Mouse (Mus musculus): Measurements from ENCODE around the gene Nudcd2. TPM values are rescaled to one million over a fixed set of nuclear protein-coding genes. Genes with fewer than 3 reads are reported as not detected.

Gene Nudcd2
- polyA plus RNA-seq, 1 experiment from 2014 or later = 168 TPM

DNA sequence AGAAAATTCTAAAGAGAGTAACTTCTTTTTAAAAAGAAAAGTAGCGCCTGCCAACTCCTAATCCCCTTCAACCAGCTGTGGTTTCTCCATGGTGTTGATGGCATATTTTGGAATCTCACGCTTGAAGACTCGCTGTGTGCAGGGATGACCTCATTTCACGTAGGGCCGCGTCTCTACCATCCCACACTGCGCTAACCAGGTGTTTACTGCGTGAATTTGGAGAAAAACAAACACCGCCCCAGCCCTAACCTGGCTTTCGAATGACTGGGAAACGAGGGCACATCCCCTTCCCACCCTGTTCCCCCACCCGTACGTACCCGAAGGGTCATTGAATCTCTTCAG lies 499 bp upstream of the Nudcd2 start:
- under 1% methylated on average over 14 of the region's 14 CpGs for WGBS
- Histone ChIP-seq H3K9ac (peak overlapping the region; percentile 72), H3K4me1 (peaks cover 30% of the 10 kb centered on the region), H3K9me3 (no peaks in the 10 kb centered on the region), H3K4me2 (replicated peaks) (peak overlapping the region; percentile 85), H3K27ac (no peak overlapping the region), H3K4me3 (peak overlapping the region; percentile 95), H3K27me3 (no peaks in the 10 kb centered on the region), H3K36me3 (peaks cover 25% of the 10 kb centered on the region)
- ATAC-seq (ENCODE audit: low FRiP score, low read depth) = peak; percentile 21; the same call in 1 of the 2 replicates

DNA sequence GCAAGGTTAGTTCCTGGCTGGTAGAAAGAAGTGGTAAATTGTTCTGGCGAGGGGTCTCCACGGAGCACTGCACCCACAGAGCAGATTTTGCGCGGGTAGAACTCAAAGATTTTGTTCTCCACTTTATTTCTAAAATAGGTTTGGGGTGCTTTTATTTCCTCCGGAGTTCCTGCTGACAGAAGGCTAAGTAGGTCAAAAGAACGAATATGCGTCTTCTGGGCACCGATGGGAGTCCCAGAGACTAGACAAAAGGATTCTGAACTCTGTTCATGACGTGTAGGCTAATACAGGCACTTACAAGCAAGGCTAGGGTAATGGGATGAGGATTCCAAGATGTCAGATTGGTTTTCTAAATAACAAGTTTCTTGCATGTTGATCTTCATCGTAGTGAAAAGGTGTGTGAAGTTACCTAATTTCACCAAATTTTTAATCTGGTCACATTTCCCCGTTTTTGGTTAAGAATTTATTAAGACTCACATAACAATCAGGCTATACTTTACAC lies 835 bp downstream of the Nudcd2 start:
- H3K4me1 ChIP-seq = peaks cover 30% of the 10 kb centered on the region
- peak overlapping the region; percentile 84 for H3K4me2 ChIP-seq (replicated peaks)
- 4% methylated on average over 11 of the region's 11 CpGs for WGBS
- peak overlapping the region; percentile 97 for H3K9ac ChIP-seq
- ATAC-seq (ENCODE audit: low FRiP score, low read depth) = no peak
- no peaks in the 10 kb centered on the region for H3K9me3 ChIP-seq
- peak overlapping the region; percentile 95 for H3K4me3 ChIP-seq
- H3K27ac ChIP-seq = peak overlapping the region; percentile 88; the same call in 1 of the 2 replicates
- H3K27me3 ChIP-seq = no peaks in the 10 kb centered on the region
- peaks cover 26% of the 10 kb centered on the region for H3K36me3 ChIP-seq

DNA sequence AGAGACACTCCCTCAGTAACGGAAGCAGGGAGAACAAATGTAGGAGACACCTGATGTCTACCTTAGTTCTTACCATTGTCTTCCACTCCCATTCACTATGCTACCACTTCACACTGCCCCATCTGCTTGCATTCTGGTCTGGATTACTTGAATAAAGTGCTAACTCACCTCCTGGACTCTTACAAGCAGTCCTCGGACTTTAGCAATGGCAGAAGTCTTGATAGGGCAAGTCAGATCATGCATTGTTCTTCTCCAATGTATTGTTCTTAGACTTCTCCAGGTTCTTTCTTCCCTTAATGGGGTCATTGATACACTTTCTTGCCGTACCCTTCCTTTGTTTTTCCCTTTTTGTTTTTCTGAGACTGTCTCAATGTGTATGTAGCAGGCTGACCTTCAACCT lies 3.9 kb downstream of the Nudcd2 start:
- no peaks in the 10 kb centered on the region for H3K27me3 ChIP-seq
- H3K4me3 ChIP-seq = no peak overlapping the region
- H3K27ac ChIP-seq = no peak overlapping the region
- peaks cover 17% of the 10 kb centered on the region for H3K4me1 ChIP-seq
- no peak overlapping the region for H3K9ac ChIP-seq
- no peak for ATAC-seq (ENCODE audit: low FRiP score, low read depth)
- WGBS = 95% methylated on average over 3 of the region's 3 CpGs
- H3K36me3 ChIP-seq = peaks cover 48% of the 10 kb centered on the region
- H3K9me3 ChIP-seq = no peaks in the 10 kb centered on the region
- no peak overlapping the region for H3K4me2 ChIP-seq (replicated peaks)

DNA sequence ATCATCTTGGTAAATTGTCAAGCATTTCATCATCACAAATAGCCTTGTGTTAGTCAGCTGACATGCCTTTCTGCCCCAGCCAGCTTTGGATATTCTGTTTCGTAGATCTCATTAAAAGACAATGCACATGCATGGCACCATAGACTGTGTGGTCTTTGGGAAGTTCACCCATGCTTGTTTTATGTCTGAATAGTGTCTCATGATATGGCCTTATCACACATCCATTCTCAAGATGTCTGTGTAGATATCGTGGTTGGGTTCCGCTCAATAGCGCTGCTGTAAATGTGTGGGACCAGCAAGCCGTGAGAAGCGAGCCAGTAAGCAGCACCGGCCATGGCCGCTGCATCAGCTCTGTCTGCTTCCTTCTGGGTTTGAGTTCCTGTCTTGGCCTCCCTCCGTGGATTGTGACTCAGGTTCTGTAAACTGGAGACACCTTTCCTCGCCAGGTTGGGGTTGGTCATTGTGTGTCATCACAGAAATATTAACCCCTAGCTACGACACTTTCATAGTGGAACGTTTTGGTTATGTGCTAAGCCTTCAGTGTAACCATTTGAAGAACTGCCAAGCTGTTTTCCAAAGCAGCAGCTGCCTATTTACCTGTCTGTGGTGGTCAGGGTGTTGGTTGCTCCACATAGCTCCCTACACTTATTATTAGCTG lies 8.3 kb downstream of the Nudcd2 start:
- no peak for ATAC-seq (ENCODE audit: low FRiP score, low read depth)
- Histone ChIP-seq H3K36me3 (peaks cover 43% of the 10 kb centered on the region), H3K4me2 (replicated peaks) (no peak overlapping the region), H3K9ac (no peak overlapping the region), H3K9me3 (no peaks in the 10 kb centered on the region), H3K27ac (no peak overlapping the region), H3K4me3 (no peak overlapping the region), H3K27me3 (no peaks in the 10 kb centered on the region), H3K4me1 (no peaks in the 10 kb centered on the region)
- WGBS = 90% methylated on average over 12 of the region's 12 CpGs

DNA sequence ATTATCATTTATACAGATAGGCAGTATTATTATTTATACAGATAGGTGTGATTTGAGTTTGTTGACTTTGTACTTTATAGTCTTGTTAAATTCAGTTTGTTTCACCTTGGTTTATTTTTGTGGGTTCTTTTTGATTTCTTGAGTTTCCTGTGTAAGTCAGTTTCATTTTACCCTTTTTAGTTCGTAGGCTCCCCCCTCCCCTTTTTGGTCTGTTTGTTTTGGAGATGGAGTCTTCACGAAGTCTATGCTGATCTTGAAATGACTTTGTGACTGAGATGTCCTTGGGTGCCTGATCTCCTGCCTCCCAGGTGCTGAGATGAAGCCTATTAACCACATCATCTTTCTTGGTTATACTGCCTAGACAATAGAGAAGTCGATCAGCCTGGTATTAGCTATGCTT lies 10.9 kb downstream of the Nudcd2 start:
- no peak for ATAC-seq (ENCODE audit: low FRiP score, low read depth)
- 87% methylated on average over 3 of the region's 3 CpGs for WGBS

DNA sequence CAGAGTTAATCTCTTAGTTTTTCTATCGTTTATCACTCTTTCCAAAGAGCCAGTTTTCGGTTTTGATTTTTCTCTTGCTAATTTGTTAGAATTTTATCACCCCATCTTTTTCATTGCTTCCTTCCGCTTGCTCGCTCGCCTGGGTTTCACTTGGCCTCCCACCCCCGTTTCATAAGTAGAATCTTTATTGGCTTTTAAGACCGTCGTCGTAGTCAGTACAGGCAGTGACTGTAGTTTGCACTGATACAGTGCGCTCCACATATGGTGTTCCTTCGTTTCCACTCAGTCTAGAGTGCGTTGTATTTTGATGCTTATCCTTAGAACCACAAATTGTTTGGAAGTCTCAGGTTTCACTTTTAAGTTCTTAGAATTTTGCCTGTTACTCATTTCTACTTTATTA lies 12.9 kb downstream of the Nudcd2 start:
- no peak overlapping the region for H3K4me2 ChIP-seq (replicated peaks)
- H3K9me3 ChIP-seq = no peaks in the 10 kb centered on the region
- no peak overlapping the region for H3K9ac ChIP-seq
- no peak overlapping the region for H3K27ac ChIP-seq
- peaks cover 13% of the 10 kb centered on the region for H3K36me3 ChIP-seq
- no peak for ATAC-seq (ENCODE audit: low FRiP score, low read depth)
- no peaks in the 10 kb centered on the region for H3K27me3 ChIP-seq
- H3K4me1 ChIP-seq = no peaks in the 10 kb centered on the region
- no peak overlapping the region for H3K4me3 ChIP-seq
- 65% methylated on average over 12 of the region's 12 CpGs for WGBS

More for the DNA sequence above, 10.9 kb downstream of the Nudcd2 start:
- no peak overlapping the region for H3K4me3 ChIP-seq
- no peak overlapping the region for H3K4me2 ChIP-seq (replicated peaks)
- H3K27ac ChIP-seq = no peak overlapping the region
- H3K27me3 ChIP-seq = no peaks in the 10 kb centered on the region
- H3K4me1 ChIP-seq = no peaks in the 10 kb centered on the region
- H3K9me3 ChIP-seq = no peaks in the 10 kb centered on the region
- H3K36me3 ChIP-seq = peaks cover 22% of the 10 kb centered on the region
- H3K9ac ChIP-seq = no peak overlapping the region

DNA sequence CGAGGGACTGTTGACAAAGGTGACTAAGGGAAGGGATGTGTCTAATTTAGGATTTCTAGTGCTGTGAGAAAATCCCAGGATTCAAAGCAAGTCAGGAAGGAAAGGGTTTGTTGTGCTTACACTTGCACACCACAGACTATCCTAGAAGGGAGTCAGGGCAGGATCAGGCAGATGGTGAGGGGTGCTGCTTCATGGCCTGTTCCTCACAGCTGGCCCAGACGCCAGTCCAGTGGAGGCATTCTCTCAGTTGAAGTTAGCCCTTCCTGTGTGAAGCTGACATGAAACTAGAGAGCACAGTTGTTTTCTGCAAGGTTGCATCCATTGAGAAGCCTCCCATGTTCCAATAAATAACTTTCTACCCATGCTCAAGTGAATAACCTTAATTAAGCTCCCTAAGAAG lies 14.2 kb downstream of the Nudcd2 start:
- H3K36me3 ChIP-seq = peaks cover 11% of the 10 kb centered on the region
- no peak overlapping the region for H3K9ac ChIP-seq
- no peaks in the 10 kb centered on the region for H3K9me3 ChIP-seq
- H3K4me2 ChIP-seq (replicated peaks) = no peak overlapping the region
- H3K4me1 ChIP-seq = no peaks in the 10 kb centered on the region
- ATAC-seq (ENCODE audit: low FRiP score, low read depth) = no peak
- no peak overlapping the region for H3K27ac ChIP-seq
- H3K27me3 ChIP-seq = no peaks in the 10 kb centered on the region
- 79% methylated on average over 2 of the region's 2 CpGs for WGBS
- no peak overlapping the region for H3K4me3 ChIP-seq

DNA sequence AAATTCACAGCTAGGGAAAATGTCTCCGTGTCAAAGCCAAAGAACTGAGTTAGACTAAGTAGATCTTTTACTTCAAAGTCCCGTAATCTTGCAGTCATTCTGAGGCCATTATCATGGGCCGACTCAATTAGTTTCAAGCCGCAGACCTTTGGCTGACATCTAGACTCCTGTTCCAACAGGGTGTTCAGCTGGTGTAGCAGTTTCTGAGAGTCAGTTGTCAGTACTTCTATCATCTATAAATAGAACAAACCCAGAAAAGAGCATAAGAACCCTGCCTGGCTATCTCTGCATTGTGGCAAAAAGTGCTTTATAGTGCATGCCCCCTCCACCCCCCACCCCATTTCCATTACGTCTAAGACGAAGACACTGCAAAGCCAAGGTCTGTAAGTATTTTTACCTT lies 20.4 kb downstream of the Nudcd2 start:
- Histone ChIP-seq H3K4me1 (peaks cover 18% of the 10 kb centered on the region), H3K4me3 (0 out of 2 replicates have a peak overlapping the region, but pooled peaks have one; percentile 79), H3K27ac (no peak overlapping the region), H3K9me3 (no peaks in the 10 kb centered on the region), H3K4me2 (replicated peaks) (peak overlapping the region; percentile 84), H3K27me3 (no peaks in the 10 kb centered on the region), H3K36me3 (peaks cover 14% of the 10 kb centered on the region), H3K9ac (no peak overlapping the region)
- ATAC-seq (ENCODE audit: low FRiP score, low read depth) = no peak
- WGBS = 66% methylated on average over 6 of the region's 6 CpGs

DNA sequence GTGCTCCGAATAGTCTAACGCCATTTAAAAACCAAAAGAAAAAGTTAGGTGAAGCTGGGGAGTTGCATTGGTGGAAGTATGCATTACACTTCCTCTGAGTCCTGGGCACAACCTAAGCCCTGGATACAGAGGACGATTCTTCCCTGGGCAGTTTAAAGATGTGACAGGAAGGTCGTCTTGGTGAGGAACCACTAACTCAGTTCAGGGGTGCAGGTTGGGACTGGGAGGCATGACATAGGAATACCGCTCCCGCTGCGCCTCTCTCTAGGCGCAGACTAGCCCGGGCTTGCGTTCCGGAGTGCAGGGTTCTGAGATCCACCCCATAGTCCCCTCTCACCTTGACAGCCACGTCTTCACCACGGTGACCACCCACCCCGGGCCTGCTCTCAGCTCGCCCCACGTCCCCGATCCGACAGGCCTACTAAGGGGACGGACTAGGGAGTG lies 21.2 kb downstream of the Nudcd2 start:
- Histone ChIP-seq H3K4me2 (replicated peaks) (peak overlapping the region; percentile 84), H3K9ac (peak overlapping the region; percentile 85), H3K9me3 (no peaks in the 10 kb centered on the region), H3K4me1 (peaks cover 18% of the 10 kb centered on the region), H3K36me3 (peaks cover 10% of the 10 kb centered on the region), H3K27me3 (no peaks in the 10 kb centered on the region), H3K4me3 (peak overlapping the region; percentile 79), H3K27ac (no peak overlapping the region)
- ATAC-seq (ENCODE audit: low FRiP score, low read depth) = no peak
- WGBS = 3% methylated on average over 19 of the region's 19 CpGs

DNA sequence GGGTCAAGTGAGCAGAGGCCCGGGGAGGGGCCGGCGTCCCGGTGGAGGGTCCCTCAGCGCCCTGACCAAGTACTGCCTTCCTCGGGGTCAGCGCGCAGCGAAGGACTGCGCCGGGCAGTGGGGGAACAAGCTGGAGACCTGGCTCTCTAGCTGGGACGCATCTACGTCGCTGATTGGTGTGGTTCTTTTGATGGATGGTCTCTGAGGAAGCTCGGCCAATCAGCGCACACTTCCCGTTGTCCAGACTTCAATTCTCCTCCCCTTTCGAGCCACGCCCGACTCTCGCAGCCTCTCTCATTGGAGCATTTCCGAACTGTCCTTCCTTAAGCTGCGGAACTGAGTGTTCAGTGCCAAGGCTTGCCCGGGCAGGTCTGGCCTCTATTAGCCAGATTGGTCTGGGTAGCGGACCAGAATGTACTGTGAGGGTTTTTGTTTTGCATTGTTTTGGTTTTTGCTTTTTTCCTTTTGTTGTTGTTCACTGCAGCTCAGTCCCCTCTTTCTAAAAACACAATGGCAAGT lies 21.7 kb downstream of the Nudcd2 start, which contains the start of gene Ccng1:
Gene Ccng1 (minus strand): TSS at position 203 of the 519 bp plus-strand sequence.
- Histone ChIP-seq H3K4me1 (peaks cover 18% of the 10 kb centered on the region), H3K4me2 (replicated peaks) (peak within 1 kb of the TSS; percentile 84), H3K9ac (peak within 1 kb of the TSS; percentile 85), H3K36me3 (peaks cover 7% of the 10 kb centered on the region), H3K27ac (no peak within 1 kb of the TSS), H3K27me3 (no peaks in the 10 kb centered on the region; the same call in 1 of the 2 replicates), H3K9me3 (no peaks in the 10 kb centered on the region), H3K4me3 (peak within 1 kb of the TSS; percentile 79)
- ATAC-seq (ENCODE audit: low FRiP score, low read depth) = peak; percentile 99
- WGBS = 0% methylated on average over 25 of the region's 25 CpGs

DNA sequence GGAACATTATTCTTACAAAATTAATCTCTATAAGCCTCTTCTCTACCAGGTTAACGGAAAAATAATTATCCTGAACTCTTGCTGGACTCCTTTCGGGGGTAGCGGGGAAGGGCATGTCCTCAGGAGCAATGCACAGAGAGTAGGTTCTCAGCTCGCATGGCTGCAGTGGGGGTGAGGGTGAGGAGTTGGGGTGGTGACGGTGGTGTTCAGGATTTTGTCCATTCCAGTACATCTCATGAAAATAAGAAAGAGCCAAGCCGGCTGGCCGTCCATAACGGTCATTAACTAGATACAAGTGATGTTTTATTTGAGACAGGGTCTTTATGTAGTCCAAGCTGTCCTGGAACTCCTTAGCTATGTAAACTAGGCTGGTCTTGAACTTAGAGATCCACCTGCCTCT lies 22.5 kb downstream of the Nudcd2 start:
- peaks cover 18% of the 10 kb centered on the region for H3K4me1 ChIP-seq
- H3K27ac ChIP-seq = no peak overlapping the region
- H3K27me3 ChIP-seq = no peaks in the 10 kb centered on the region; the same call in 1 of the 2 replicates
- H3K9ac ChIP-seq = no peak overlapping the region
- peak overlapping the region; percentile 84 for H3K4me2 ChIP-seq (replicated peaks)
- no peaks in the 10 kb centered on the region for H3K9me3 ChIP-seq
- H3K4me3 ChIP-seq = no peak overlapping the region
- H3K36me3 ChIP-seq = peaks cover 7% of the 10 kb centered on the region; the same call in 1 of the 2 replicates
- ATAC-seq (ENCODE audit: low FRiP score, low read depth) = no peak
- WGBS = 86% methylated on average over 8 of the region's 8 CpGs

DNA sequence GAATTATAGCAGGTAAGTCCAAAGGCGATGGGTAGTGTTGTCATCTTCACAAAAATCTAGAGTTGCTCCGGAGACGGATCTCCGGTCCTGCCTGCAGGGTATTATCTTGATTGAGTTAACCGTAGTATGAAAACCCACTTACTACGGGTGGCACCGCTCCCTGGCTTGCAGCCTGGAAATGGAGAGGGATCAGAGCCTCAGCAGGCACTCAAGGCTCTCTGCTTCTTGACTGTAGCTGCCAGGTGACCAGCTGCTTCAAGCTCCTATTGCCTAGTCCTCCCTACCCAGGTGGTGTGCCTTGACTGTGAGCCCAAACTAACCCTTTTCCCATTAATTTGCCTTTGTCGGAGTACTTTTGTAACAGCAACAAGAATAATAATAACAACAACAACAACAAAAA lies 26.4 kb downstream of the Nudcd2 start:
- Histone ChIP-seq H3K27ac (no peak overlapping the region), H3K4me2 (replicated peaks) (no peak overlapping the region), H3K27me3 (no peaks in the 10 kb centered on the region; the same call in 1 of the 2 replicates), H3K4me3 (no peak overlapping the region), H3K9ac (no peak overlapping the region), H3K4me1 (no peaks in the 10 kb centered on the region), H3K9me3 (no peaks in the 10 kb centered on the region), H3K36me3 (no peaks in the 10 kb centered on the region)
- ATAC-seq (ENCODE audit: low FRiP score, low read depth) = no peak
- WGBS = 87% methylated on average over 8 of the region's 8 CpGs
